Mouse (Mus musculus): ENCODE results near the gene Clic1. TPM values are rescaled to one million over a fixed set of nuclear protein-coding genes. Genes with fewer than 3 reads are reported as not detected.

Gene Clic1
- polyA plus RNA-seq, 1 experiment from 2014 or later = 396 TPM

- 69% methylated on average over 3 of the region's 3 CpGs for WGBS
Observed at GRCm38 (mm10) chr17:35018171-35018570, 31.6 kb upstream of the Clic1 start.

GRCm38 (mm10) chr17:35019894-35020293, 29.9 kb upstream of the Clic1 start:
- Histone ChIP-seq H3K4me1 (ENCODE audit: control insufficient read depth, insufficient read depth, low read length) (peaks cover 25% of the 10 kb centered on the region), H3K9me3 (replicated peaks; ENCODE audit: control insufficient read depth, low read length) (no peaks in the 10 kb centered on the region), H3K27me3 (ENCODE audit: control insufficient read depth, insufficient read depth, low read length) (no peaks in the 10 kb centered on the region), H3K9ac (ENCODE audit: low read length) (no peak overlapping the region), H3K36me3 (ENCODE audit: control insufficient read depth, insufficient read depth, low read length) (0 out of 2 replicates have a peak, but pooled peaks cover 4% of the 10 kb centered on the region), H3K4me3 (replicated peaks; ENCODE audit: low read length) (no peak overlapping the region), H3K4me2 (ENCODE audit: low read depth, low read length) (no peak overlapping the region), H3K27ac (ENCODE audit: low read length) (no peak overlapping the region)
- ATAC-seq (ENCODE audit: insufficient read depth, low FRiP score) = no peak
- WGBS = 79% methylated on average over 11 of the region's 11 CpGs

More at GRCm38 (mm10) chr17:35018171-35018570, 31.6 kb upstream of the Clic1 start:
- H3K27me3 ChIP-seq (ENCODE audit: control insufficient read depth, insufficient read depth, low read length) = no peaks in the 10 kb centered on the region
- no peak overlapping the region for H3K4me3 ChIP-seq (replicated peaks; ENCODE audit: low read length)
- no peaks in the 10 kb centered on the region for H3K9me3 ChIP-seq (replicated peaks; ENCODE audit: control insufficient read depth, low read length)
- no peak overlapping the region for H3K27ac ChIP-seq (ENCODE audit: low read length)
- no peak for ATAC-seq (ENCODE audit: insufficient read depth, low FRiP score)
- H3K4me2 ChIP-seq (ENCODE audit: low read depth, low read length) = no peak overlapping the region
- peaks cover 16% of the 10 kb centered on the region; the same call in 1 of the 2 replicates for H3K36me3 ChIP-seq (ENCODE audit: control insufficient read depth, insufficient read depth, low read length)
- no peak overlapping the region for H3K9ac ChIP-seq (ENCODE audit: low read length)
- peaks cover 21% of the 10 kb centered on the region for H3K4me1 ChIP-seq (ENCODE audit: control insufficient read depth, insufficient read depth, low read length)

- WGBS = 83% methylated on average over 8 of the region's 8 CpGs
- ATAC-seq (ENCODE audit: insufficient read depth, low FRiP score) = no peak
- Histone ChIP-seq H3K9me3 (replicated peaks; ENCODE audit: control insufficient read depth, low read length) (no peaks in the 10 kb centered on the region), H3K36me3 (ENCODE audit: control insufficient read depth, insufficient read depth, low read length) (no peaks in the 10 kb centered on the region), H3K27ac (ENCODE audit: low read length) (no peak overlapping the region), H3K4me3 (replicated peaks; ENCODE audit: low read length) (no peak overlapping the region), H3K9ac (ENCODE audit: low read length) (no peak overlapping the region), H3K4me1 (ENCODE audit: control insufficient read depth, insufficient read depth, low read length) (peaks cover 25% of the 10 kb centered on the region), H3K27me3 (ENCODE audit: control insufficient read depth, insufficient read depth, low read length) (no peaks in the 10 kb centered on the region), H3K4me2 (ENCODE audit: low read depth, low read length) (no peak overlapping the region)
Observed at GRCm38 (mm10) chr17:35020551-35020950, 29.2 kb upstream of the Clic1 start.

- no peak overlapping the region for H3K4me2 ChIP-seq (ENCODE audit: low read depth, low read length)
- peaks cover 29% of the 10 kb centered on the region for H3K4me1 ChIP-seq (ENCODE audit: control insufficient read depth, insufficient read depth, low read length)
- 11% methylated on average over 16 of the region's 17 CpGs for WGBS
- no peak overlapping the region; the same call in 1 of the 2 replicates for H3K27ac ChIP-seq (ENCODE audit: low read length)
- no peaks in the 10 kb centered on the region for H3K9me3 ChIP-seq (replicated peaks; ENCODE audit: control insufficient read depth, low read length)
- H3K4me3 ChIP-seq (replicated peaks; ENCODE audit: low read length) = no peak overlapping the region
- H3K27me3 ChIP-seq (ENCODE audit: control insufficient read depth, insufficient read depth, low read length) = no peaks in the 10 kb centered on the region
- H3K36me3 ChIP-seq (ENCODE audit: control insufficient read depth, insufficient read depth, low read length) = no peaks in the 10 kb centered on the region
- 0 out of 2 replicates have a peak overlapping the region, but pooled peaks have one; percentile 1 for H3K9ac ChIP-seq (ENCODE audit: low read length)
- ATAC-seq (ENCODE audit: insufficient read depth, low FRiP score) = peak; percentile 42; the same call in 1 of the 2 replicates
Observed at GRCm38 (mm10) chr17:35021163-35021808, 28.5 kb upstream of the Clic1 start.

- no peak overlapping the region for H3K4me2 ChIP-seq (ENCODE audit: low read depth, low read length)
- no peak overlapping the region for H3K4me3 ChIP-seq (replicated peaks; ENCODE audit: low read length)
- no peak for ATAC-seq (ENCODE audit: insufficient read depth, low FRiP score)
- 38% methylated on average over 6 of the region's 6 CpGs for WGBS
- H3K36me3 ChIP-seq (ENCODE audit: control insufficient read depth, insufficient read depth, low read length) = no peaks in the 10 kb centered on the region
- H3K9me3 ChIP-seq (replicated peaks; ENCODE audit: control insufficient read depth, low read length) = no peaks in the 10 kb centered on the region
- no peaks in the 10 kb centered on the region for H3K27me3 ChIP-seq (ENCODE audit: control insufficient read depth, insufficient read depth, low read length)
- peak overlapping the region; percentile 49 for H3K27ac ChIP-seq (ENCODE audit: low read length)
- 0 out of 2 replicates have a peak overlapping the region, but pooled peaks have one; percentile 1 for H3K9ac ChIP-seq (ENCODE audit: low read length)
- H3K4me1 ChIP-seq (ENCODE audit: control insufficient read depth, insufficient read depth, low read length) = peaks cover 27% of the 10 kb centered on the region; the same call in 1 of the 2 replicates
Observed at GRCm38 (mm10) chr17:35021842-35022477, 27.8 kb upstream of the Clic1 start.

GRCm38 (mm10) chr17:35022541-35023060, 27.2 kb upstream of the Clic1 start:
- H3K4me3 ChIP-seq (replicated peaks; ENCODE audit: low read length) = no peak overlapping the region
- no peak overlapping the region for H3K27ac ChIP-seq (ENCODE audit: low read length)
- H3K27me3 ChIP-seq (ENCODE audit: control insufficient read depth, insufficient read depth, low read length) = no peaks in the 10 kb centered on the region
- 93% methylated on average over 8 of the region's 8 CpGs for WGBS
- H3K4me2 ChIP-seq (ENCODE audit: low read depth, low read length) = no peak overlapping the region
- peaks cover 33% of the 10 kb centered on the region for H3K4me1 ChIP-seq (ENCODE audit: control insufficient read depth, insufficient read depth, low read length)
- ATAC-seq (ENCODE audit: insufficient read depth, low FRiP score) = no peak
- no peaks in the 10 kb centered on the region for H3K36me3 ChIP-seq (ENCODE audit: control insufficient read depth, insufficient read depth, low read length)
- no peak overlapping the region for H3K9ac ChIP-seq (ENCODE audit: low read length)
- H3K9me3 ChIP-seq (replicated peaks; ENCODE audit: control insufficient read depth, low read length) = no peaks in the 10 kb centered on the region

- WGBS = 85% methylated on average over 5 of the region's 5 CpGs
- H3K27ac ChIP-seq (ENCODE audit: low read length) = no peak overlapping the region
Observed at GRCm38 (mm10) chr17:35023221-35023620, 26.5 kb upstream of the Clic1 start.

GRCm38 (mm10) chr17:35023756-35024155, 26.0 kb upstream of the Clic1 start:
- Histone ChIP-seq H3K9ac (ENCODE audit: low read length) (peak overlapping the region; percentile 17; the same call in 1 of the 2 replicates), H3K4me2 (ENCODE audit: low read depth, low read length) (no peak overlapping the region), H3K36me3 (ENCODE audit: control insufficient read depth, insufficient read depth, low read length) (no peaks in the 10 kb centered on the region), H3K27me3 (ENCODE audit: control insufficient read depth, insufficient read depth, low read length) (no peaks in the 10 kb centered on the region), H3K4me3 (replicated peaks; ENCODE audit: low read length) (no peak overlapping the region), H3K27ac (ENCODE audit: low read length) (0 out of 2 replicates have a peak overlapping the region, but pooled peaks have one; percentile 13), H3K4me1 (ENCODE audit: control insufficient read depth, insufficient read depth, low read length) (peaks cover 35% of the 10 kb centered on the region), H3K9me3 (replicated peaks; ENCODE audit: control insufficient read depth, low read length) (no peaks in the 10 kb centered on the region)
- 57% methylated on average over 4 of the region's 4 CpGs for WGBS
- no peak for ATAC-seq (ENCODE audit: insufficient read depth, low FRiP score)

More at GRCm38 (mm10) chr17:35023221-35023620, 26.5 kb upstream of the Clic1 start:
- no peak overlapping the region for H3K4me2 ChIP-seq (ENCODE audit: low read depth, low read length)
- no peak overlapping the region for H3K9ac ChIP-seq (ENCODE audit: low read length)
- H3K4me3 ChIP-seq (replicated peaks; ENCODE audit: low read length) = no peak overlapping the region
- no peaks in the 10 kb centered on the region for H3K27me3 ChIP-seq (ENCODE audit: control insufficient read depth, insufficient read depth, low read length)
- H3K36me3 ChIP-seq (ENCODE audit: control insufficient read depth, insufficient read depth, low read length) = no peaks in the 10 kb centered on the region
- peaks cover 35% of the 10 kb centered on the region for H3K4me1 ChIP-seq (ENCODE audit: control insufficient read depth, insufficient read depth, low read length)
- H3K9me3 ChIP-seq (replicated peaks; ENCODE audit: control insufficient read depth, low read length) = no peaks in the 10 kb centered on the region
- no peak for ATAC-seq (ENCODE audit: insufficient read depth, low FRiP score)

GRCm38 (mm10) chr17:35024261-35024660, 25.5 kb upstream of the Clic1 start:
- Histone ChIP-seq H3K9ac (ENCODE audit: low read length) (peak overlapping the region; percentile 4; the same call in 1 of the 2 replicates), H3K27me3 (ENCODE audit: control insufficient read depth, insufficient read depth, low read length) (no peaks in the 10 kb centered on the region), H3K9me3 (replicated peaks; ENCODE audit: control insufficient read depth, low read length) (no peaks in the 10 kb centered on the region), H3K4me3 (replicated peaks; ENCODE audit: low read length) (no peak overlapping the region), H3K4me1 (ENCODE audit: control insufficient read depth, insufficient read depth, low read length) (peaks cover 35% of the 10 kb centered on the region), H3K4me2 (ENCODE audit: low read depth, low read length) (no peak overlapping the region), H3K27ac (ENCODE audit: low read length) (0 out of 2 replicates have a peak overlapping the region, but pooled peaks have one; percentile 13), H3K36me3 (ENCODE audit: control insufficient read depth, insufficient read depth, low read length) (no peaks in the 10 kb centered on the region)
- no peak for ATAC-seq (ENCODE audit: insufficient read depth, low FRiP score)
- 69% methylated on average over 13 of the region's 13 CpGs for WGBS
